Mouse (Mus musculus) CD4-positive, CD25-positive, alpha-beta regulatory T cell, adult 2 months (primary cell): ENCODE measurements around the gene March8.

Source experiments
- DNase-seq: peaks from one replicate; pipeline ENCODE4 v3.0.0-alpha.2; 2012; ENCODE audit warnings: low read depth, low spot score

Gene March8

GRCm38 (mm10) chr6:116371500-116371899, 33.7 kb downstream of the March8 start:
- DNase-seq: no peak

- no peak for DNase-seq
Observed at GRCm38 (mm10) chr6:116374136-116374535, 36.3 kb downstream of the March8 start.

- DNase-seq: no peak
Observed at GRCm38 (mm10) chr6:116374618-116375017, 36.8 kb downstream of the March8 start.

- no peak for DNase-seq
Observed at GRCm38 (mm10) chr6:116378892-116379291, 41.1 kb downstream of the March8 start.

GRCm38 (mm10) chr6:116380157-116380556, 42.3 kb downstream of the March8 start:
- DNase-seq: no peak

GRCm38 (mm10) chr6:116381605-116382004, 43.8 kb downstream of the March8 start:
- DNase-seq: no peak

- DNase-seq: no peak
Observed at GRCm38 (mm10) chr6:116383582-116383981, 45.8 kb downstream of the March8 start.

- no peak for DNase-seq
Observed at GRCm38 (mm10) chr6:116385194-116386044, 47.6 kb downstream of the March8 start.

GRCm38 (mm10) chr6:116386045-116386415, 48.2 kb downstream of the March8 start:
- no peak for DNase-seq

- no peak for DNase-seq
Observed at GRCm38 (mm10) chr6:116386506-116386905, 48.7 kb downstream of the March8 start.

GRCm38 (mm10) chr6:116388068-116388467, 50.2 kb downstream of the March8 start:
- DNase-seq: no peak

GRCm38 (mm10) chr6:116389481-116389880, 51.7 kb downstream of the March8 start:
- DNase-seq: no peak

- DNase-seq: no peak
Observed at GRCm38 (mm10) chr6:116394916-116395648, 57.3 kb downstream of the March8 start.

GRCm38 (mm10) chr6:116397621-116398020, 59.8 kb downstream of the March8 start:
- no peak for DNase-seq

GRCm38 (mm10) chr6:116398136-116398535, 60.3 kb downstream of the March8 start:
- DNase-seq: no peak

GRCm38 (mm10) chr6:116401746-116402423, 64.1 kb downstream of the March8 start:
- DNase-seq: no peak

GRCm38 (mm10) chr6:116402426-116402825, 64.6 kb downstream of the March8 start:
- DNase-seq: no peak

GRCm38 (mm10) chr6:116405243-116405642, 67.4 kb downstream of the March8 start:
- DNase-seq: no peak

- DNase-seq: no peak
Observed at GRCm38 (mm10) chr6:116405715-116406114, 67.9 kb downstream of the March8 start.

GRCm38 (mm10) chr6:116406152-116406551, 68.3 kb downstream of the March8 start:
- DNase-seq: no peak

- DNase-seq: no peak
Observed at GRCm38 (mm10) chr6:116406680-116407079, 68.9 kb downstream of the March8 start.

- DNase-seq: no peak
Observed at GRCm38 (mm10) chr6:116407216-116407615, 69.4 kb downstream of the March8 start.
